20 mouse cellular contexts compared by ENCODE assay signal in genomic region chr6:87638134-87638660, GRCm38 (mm10). TPM values are rescaled to one million over a fixed set of nuclear protein-coding genes. Genes with fewer than 3 reads are reported as not detected.
DNase-seq lines count a peak whose midpoint lies in the region; ATAC-seq and TF ChIP-seq lines count a peak whose summit lies in the region.
"Had no signal": no experiment of that assay in that cellular context is flagged by ENCODE, and none has a peak within 500 bp of the region (broad histone marks: within the 10 kb centered on the region; RNA-seq: fewer than 3 reads in every experiment).

No protein-coding gene starts in this region.

- H3K36me3 ChIP-seq in kidney, adult 2 months (ENCODE audit: control insufficient read depth, insufficient read depth, low read length): no peaks in the 10 kb centered on the region
- 0 out of 2 replicates have a peak, but pooled peaks cover 7% of the 10 kb centered on the region for H3K36me3 ChIP-seq in embryonic facial prominence, embryonic 14.5 days (ENCODE audit: control insufficient read depth, insufficient read depth, low read length)
- H3K36me3 ChIP-seq in myocyte (ENCODE audit: control insufficient read depth, insufficient read depth): no peaks in the 10 kb centered on the region
- H3K36me3 ChIP-seq: limb, embryonic 15.5 days; neural tube, embryonic 15.5 days had no signal

- H3K9me3 ChIP-seq in embryonic facial prominence, embryonic 14.5 days (ENCODE audit: control insufficient read depth, low read length): no peaks in the 10 kb centered on the region
- H3K9me3 ChIP-seq: embryonic facial prominence, embryonic 15.5 days; forebrain, embryonic 10.5 days; heart, embryonic 10.5 days; hindbrain, embryonic 12.5 days; limb, embryonic 15.5 days; neural tube, embryonic 15.5 days had no signal

- H3K4me2 ChIP-seq in embryonic facial prominence, embryonic 14.5 days (ENCODE audit: low read depth, low read length): no peak overlapping the region
- no peak overlapping the region for H3K4me2 ChIP-seq in myocyte (ENCODE audit: low read depth)
- H3K4me2 ChIP-seq: embryonic facial prominence, embryonic 15.5 days; hindbrain, embryonic 12.5 days; limb, embryonic 15.5 days; midbrain, embryonic 11.5 days; neural tube, embryonic 15.5 days had no signal

- no peak overlapping the region for H3K9ac ChIP-seq in embryonic facial prominence, embryonic 14.5 days (ENCODE audit: low read depth, low read length)
- H3K9ac ChIP-seq: embryonic facial prominence, embryonic 15.5 days; hindbrain, embryonic 12.5 days; limb, embryonic 15.5 days; neural tube, embryonic 15.5 days had no signal

- no peaks in the 10 kb centered on the region for H3K27me3 ChIP-seq in kidney, adult 2 months (replicated peaks; ENCODE audit: control insufficient read depth, insufficient read depth, low read length)
- no peaks in the 10 kb centered on the region for H3K27me3 ChIP-seq in embryonic facial prominence, embryonic 14.5 days (replicated peaks; ENCODE audit: control insufficient read depth, insufficient read depth, low read length)
- no peaks in the 10 kb centered on the region for H3K27me3 ChIP-seq in myocyte (ENCODE audit: control insufficient read depth, insufficient read depth, insufficient read length)
- H3K27me3 ChIP-seq: embryonic facial prominence, embryonic 15.5 days; limb, embryonic 15.5 days; neural tube, embryonic 15.5 days had no signal

- DNase-seq in embryo, embryonic 11.5 days (ENCODE audit: low read depth, low spot score): peak; percentile 9
- no peak for DNase-seq in embryo, embryonic 10.5 days (ENCODE audit: low spot score)
- DNase-seq in kidney, postnatal 10 days: peak; percentile 15
- DNase-seq in kidney, adult 2 months: no peak
- peak; percentile 29 for DNase-seq in embryonic facial prominence, embryonic 14.5 days (ENCODE audit: low spot score)
- DNase-seq: adrenal gland, postnatal 14 days; B cell, adult 2 months; heart, postnatal 10 days; kidney, adult 11 months; layer of hippocampus, adult 9-11 months; thymus, postnatal 36 days had no signal

- TF ChIP-seq POLR2A in kidney, adult 2 months (IDR thresholded peaks at IDR 0.05; ENCODE audit: low read depth, low read length): no peak
- TF ChIP-seq POLR2A in myocyte (IDR thresholded peaks at IDR 0.05; ENCODE audit: insufficient read length, low read depth): no peak

- 48% methylated on average over 11 of the region's 11 CpGs for WGBS in kidney, adult 2 months
- WGBS in embryonic facial prominence, embryonic 14.5 days: 47% methylated on average over 11 of the region's 11 CpGs

- no peak for TF ChIP-seq CTCF in kidney, adult 2 months (conservative IDR thresholded peaks at IDR 0.05; ENCODE audit: insufficient read depth, insufficient read length, low read depth, low read length)

- ATAC-seq in embryonic facial prominence, embryonic 14.5 days (ENCODE audit: low read depth): no peak
- ATAC-seq in activated CD4-positive, CD25-positive, alpha-beta regulatory T cell, adult 4 months: no peak

- no peaks in the 10 kb centered on the region for H3K4me1 ChIP-seq in kidney, adult 2 months (ENCODE audit: control insufficient read depth, insufficient read depth, low read length)
- H3K4me1 ChIP-seq in embryonic facial prominence, embryonic 14.5 days (ENCODE audit: control insufficient read depth, insufficient read depth, low read length): no peaks in the 10 kb centered on the region
- H3K4me1 ChIP-seq: hindbrain, embryonic 12.5 days; limb, embryonic 15.5 days; neural tube, embryonic 15.5 days had no signal

- H3K4me3 ChIP-seq in kidney, adult 2 months (ENCODE audit: insufficient read depth, low read depth, low read length): no peak overlapping the region
- H3K4me3 ChIP-seq in embryonic facial prominence, embryonic 14.5 days (ENCODE audit: low read depth, low read length): no peak overlapping the region
- H3K4me3 ChIP-seq in myocyte: no peak overlapping the region
- H3K4me3 ChIP-seq: embryonic facial prominence, embryonic 15.5 days; forebrain, embryonic 10.5 days; heart, embryonic 10.5 days; hindbrain, embryonic 12.5 days; limb, embryonic 15.5 days; neural tube, embryonic 15.5 days had no signal

- H3ac ChIP-seq in myocyte (ENCODE audit: control insufficient read depth, insufficient read length): no peak overlapping the region

- no peaks in the 10 kb centered on the region for H3K79me2 ChIP-seq in myocyte (ENCODE audit: control insufficient read depth, insufficient read depth)

- H3K27ac ChIP-seq in kidney, adult 2 months (ENCODE audit: insufficient read depth, low read depth, low read length): no peak overlapping the region
- no peak overlapping the region for H3K27ac ChIP-seq in embryonic facial prominence, embryonic 14.5 days (replicated peaks; ENCODE audit: low read depth, low read length)
- H3K27ac ChIP-seq: embryonic facial prominence, embryonic 15.5 days; forebrain, embryonic 10.5 days; heart, embryonic 10.5 days; hindbrain, embryonic 12.5 days; limb, embryonic 15.5 days; neural tube, embryonic 15.5 days had no signal

TF ChIP-seq in myocyte, 11 proteins besides CTCF, POLR2A, EP300 and RAD21:
- TF ChIP-seq TCF12 (IDR thresholded peaks at IDR 0.05; ENCODE audit: insufficient read depth, poor library complexity, severe bottlenecking) (no peak), CEBPB (IDR thresholded peaks at IDR 0.05; ENCODE audit: insufficient read depth, poor library complexity, severe bottlenecking) (no peak), REST (IDR thresholded peaks at IDR 0.05; ENCODE audit: insufficient read depth, insufficient read length) (no peak), TCF3 (IDR thresholded peaks at IDR 0.05; ENCODE audit: insufficient read length, low read depth) (no peak), MYOD1 (IDR thresholded peaks at IDR 0.05; ENCODE audit: control insufficient read depth in 1 of 3, insufficient read length in 2 of 3, low read depth in 2 of 3) (peak in 2 of 3 experiments; percentile 32 to 50)

RNA-seq across cellular contexts. Expression of gene Aplf, which starts 33.8 kb away (rescaled TPM):
- polyA plus RNA-seq in kidney, adult 2 months (2012; rRNA removed): 2.6 TPM in 2 replicates
- polyA plus RNA-seq in embryonic facial prominence, embryonic 14.5 days (2014; fragmentation: Nextera tagmentation; extraction: Ambion mirVana): 11.8 and 15.6 TPM in 2 replicates
- 4.1 TPM for polyA plus RNA-seq in myocyte (2012; fragmentation: generic; extraction: Trizol)
- polyA plus RNA-seq in activated CD4-positive, CD25-positive, alpha-beta regulatory T cell, adult 4 months (2017; shearing (Covaris generic)): 1 to 10 TPM; 4.0 to 4.7 TPM

RNA-seq across cellular contexts. Expression of gene Prokr1, which starts 47.7 kb away (rescaled TPM):
- 0.19 and 0.22 TPM in 2 replicates for polyA plus RNA-seq in kidney, adult 2 months (2012; rRNA removed)
- 10.1 and 10.3 TPM in 2 replicates for polyA plus RNA-seq in embryonic facial prominence, embryonic 14.5 days (2014; fragmentation: Nextera tagmentation; extraction: Ambion mirVana)
- 0.25 TPM for polyA plus RNA-seq in myocyte (2012; fragmentation: generic; extraction: Trizol)
- not detected for polyA plus RNA-seq in activated CD4-positive, CD25-positive, alpha-beta regulatory T cell, adult 4 months (2017; shearing (Covaris generic))

Comparison
In these comparisons a context has a peak if more than half of its experiments do, and no peak if none do; other contexts are left out.
1. DNase-seq: peak in embryo, embryonic 11.5 days (single experiment), kidney, postnatal 10 days (single experiment) and embryonic facial prominence, embryonic 14.5 days (single experiment); none in embryo, embryonic 10.5 days (single experiment) and kidney, adult 2 months (single experiment).